Mouse (Mus musculus): ENCODE measurements at regions not wholly inside any gene's neighbourhood (a gene's known extent, or its start where the extent isn't known, plus 50 kb on each side); places are given as distances from the start of the nearest gene placed in this dataset.

DNA sequence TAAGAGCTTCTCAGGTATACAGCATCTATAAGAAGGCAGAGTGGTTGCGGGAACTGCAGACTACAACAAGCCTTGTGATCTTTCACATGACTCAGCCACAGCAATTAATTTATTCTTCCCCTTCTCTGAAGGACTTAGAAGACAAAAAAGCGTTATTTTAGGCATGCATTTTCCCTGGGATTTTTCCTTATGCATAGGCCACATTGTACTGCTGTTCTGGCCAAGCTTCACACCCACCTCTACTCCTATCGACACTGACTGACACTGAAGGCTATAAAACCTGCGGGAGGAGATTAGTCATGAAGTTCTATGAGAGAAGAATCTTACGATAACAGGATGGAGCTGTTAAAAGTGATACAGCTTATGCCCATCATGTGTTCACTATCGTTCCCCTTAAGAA, 441.9 kb downstream of the Tox3 start:
- CTCF ChIA-PET: no interaction called here

DNA sequence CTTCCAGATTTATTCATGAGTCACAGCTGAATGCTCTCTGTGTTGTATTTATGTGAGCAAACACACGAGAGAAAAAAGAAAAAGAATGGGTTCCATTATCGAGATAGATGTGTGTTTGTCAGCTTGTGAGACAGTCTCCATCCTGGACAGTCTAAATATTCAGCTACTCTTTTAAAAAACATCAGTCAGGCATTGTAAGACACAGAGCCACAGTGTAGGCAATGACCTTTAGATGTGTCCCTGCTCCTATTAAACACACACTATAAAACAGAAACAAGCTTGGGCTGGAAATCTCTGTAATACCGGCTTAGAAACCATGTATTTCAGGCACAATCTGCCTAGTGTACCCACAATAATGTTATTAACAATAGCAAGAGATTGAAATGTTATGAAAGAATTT, 442.6 kb downstream of the Tox3 start:
- CTCF ChIA-PET: no interaction called here

DNA sequence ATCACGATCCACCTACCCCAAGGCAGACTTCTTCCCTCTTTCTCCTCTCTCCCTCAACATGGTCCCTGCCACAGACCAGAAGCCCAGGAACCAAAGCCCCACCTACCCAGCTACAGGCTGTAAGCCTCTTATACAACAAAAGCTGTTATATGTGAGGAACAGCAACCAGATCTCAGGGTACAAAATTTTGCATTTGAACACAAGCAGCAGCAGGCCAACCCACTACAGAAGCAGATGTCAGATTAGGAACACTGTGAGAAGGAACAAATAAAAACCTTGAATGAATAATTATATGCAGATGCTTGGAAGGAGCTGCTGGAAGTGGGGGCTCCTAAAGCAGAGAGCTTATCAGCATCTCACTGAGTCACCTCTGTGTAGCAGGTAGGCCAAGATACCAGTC, 444.8 kb downstream of the Tox3 start:
- CTCF ChIA-PET: no interaction called here

DNA sequence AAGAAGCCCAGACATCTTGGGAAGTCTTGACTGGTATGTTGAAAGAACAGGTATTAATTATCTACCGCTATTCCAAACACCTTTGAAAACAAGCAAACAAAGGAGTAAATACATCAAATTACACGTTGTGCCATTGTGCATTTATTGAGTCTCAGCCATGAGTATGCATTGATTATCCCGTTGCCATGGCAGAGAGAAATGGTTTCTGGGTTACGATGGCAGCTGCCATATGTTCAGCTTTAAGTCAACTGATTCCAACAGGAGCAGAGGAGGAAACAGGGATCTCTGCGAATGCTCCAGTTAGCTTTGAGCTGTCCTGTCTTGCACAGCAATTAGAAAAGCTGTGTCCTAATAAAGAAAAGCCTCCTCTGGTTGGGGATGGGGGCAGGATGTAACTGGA, 475.4 kb downstream of the Tox3 start:
- CTCF ChIA-PET: no interaction called here

DNA sequence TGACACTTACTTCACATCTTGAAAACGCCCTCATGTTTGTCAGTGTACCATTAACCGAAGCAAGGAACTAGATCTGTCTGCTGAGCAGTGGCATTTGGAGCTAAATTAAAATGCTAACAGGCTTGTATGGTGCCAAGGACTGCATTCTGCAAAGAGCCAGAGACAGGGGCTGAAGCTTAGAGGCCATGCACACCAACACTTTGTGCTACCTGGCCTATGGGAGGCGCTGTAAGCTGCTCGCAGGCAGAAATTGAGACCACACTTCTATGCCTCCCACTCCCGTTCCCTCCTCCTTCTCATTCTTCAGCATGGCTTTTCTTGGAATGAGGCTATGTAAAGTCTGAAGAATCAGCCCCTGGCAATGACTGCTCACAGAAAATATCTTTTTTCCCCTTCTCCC, 476.2 kb downstream of the Tox3 start:
- CTCF ChIA-PET: no interaction called here

DNA sequence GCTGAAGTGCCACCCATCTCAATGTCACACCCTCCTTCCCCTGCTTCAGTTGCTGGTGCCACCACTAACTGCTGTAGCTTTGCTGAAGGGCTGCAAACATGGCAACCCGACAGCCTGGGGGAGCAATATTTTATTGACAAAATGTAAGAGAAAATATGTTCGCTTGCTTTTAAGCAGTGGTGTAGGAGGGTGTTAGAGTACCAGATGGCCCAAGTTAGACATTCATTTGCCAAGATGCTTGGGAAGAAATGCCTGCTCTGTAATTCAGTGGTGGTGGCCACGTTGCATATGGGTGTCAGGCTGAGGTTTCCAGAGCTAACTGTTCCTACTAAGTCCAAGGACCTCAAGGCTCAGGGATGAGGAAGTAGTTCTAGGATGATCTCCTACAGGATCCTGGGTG, 488.3 kb downstream of the Tox3 start:
- CTCF ChIA-PET: no interaction called here

DNA sequence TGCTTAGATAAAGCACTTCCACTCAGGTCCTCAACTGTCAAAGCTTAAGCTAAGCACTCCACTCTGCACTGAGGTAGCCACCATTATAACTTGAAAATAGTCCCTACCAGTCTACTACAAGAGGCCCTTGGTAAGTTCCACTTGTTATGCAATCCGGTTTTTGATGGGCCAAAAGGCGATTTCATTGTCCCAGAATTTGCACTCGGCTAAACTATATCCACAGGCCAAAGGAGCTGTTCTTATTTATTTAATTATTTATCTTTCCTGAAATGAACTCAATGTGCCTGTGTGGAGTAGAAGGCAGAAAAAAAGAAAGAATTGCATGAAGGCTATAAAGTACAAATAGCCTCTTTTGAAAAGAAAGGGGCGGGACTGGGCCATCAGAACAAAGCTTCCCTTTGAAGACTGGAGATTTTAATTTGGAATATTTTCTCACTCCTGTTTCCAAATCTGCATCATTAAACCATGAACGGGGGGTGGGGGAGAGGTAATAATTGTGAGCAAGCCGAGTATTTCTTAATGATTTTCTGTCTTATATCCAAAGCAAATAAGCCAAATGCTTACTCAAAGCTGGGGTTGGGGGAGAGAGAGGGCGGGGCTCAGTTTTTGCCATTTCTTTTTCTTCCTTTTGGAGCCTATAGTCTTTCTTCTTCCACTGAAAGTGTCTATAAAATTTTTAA, 489.3 kb downstream of the Tox3 start:
- CTCF ChIA-PET: interaction anchor here (0.7 kb wide), 1 partner anchor 1124 kb away, joined by 13 read pairs; no protein-coding TSS in a partner anchor

DNA sequence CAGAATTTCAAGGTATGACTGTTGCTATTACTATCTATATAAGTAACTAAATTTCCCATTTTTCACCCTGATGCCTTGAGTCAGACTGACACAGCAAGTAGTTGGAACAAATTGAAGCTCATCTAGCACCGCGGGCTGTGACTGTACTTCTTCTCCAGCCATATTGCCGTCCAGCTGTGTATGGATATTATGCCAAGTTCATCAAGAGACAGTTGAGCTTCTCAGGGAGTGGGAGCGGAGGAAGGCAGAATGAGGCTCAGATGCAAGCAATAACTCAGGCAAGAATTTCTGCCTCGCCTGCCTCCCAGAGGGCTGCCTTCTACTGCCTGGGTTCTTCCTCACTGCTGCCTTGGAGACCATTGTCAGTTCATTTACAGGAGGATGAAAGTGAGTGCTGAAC, 492.6 kb downstream of the Tox3 start:
- CTCF ChIA-PET: no interaction called here

DNA sequence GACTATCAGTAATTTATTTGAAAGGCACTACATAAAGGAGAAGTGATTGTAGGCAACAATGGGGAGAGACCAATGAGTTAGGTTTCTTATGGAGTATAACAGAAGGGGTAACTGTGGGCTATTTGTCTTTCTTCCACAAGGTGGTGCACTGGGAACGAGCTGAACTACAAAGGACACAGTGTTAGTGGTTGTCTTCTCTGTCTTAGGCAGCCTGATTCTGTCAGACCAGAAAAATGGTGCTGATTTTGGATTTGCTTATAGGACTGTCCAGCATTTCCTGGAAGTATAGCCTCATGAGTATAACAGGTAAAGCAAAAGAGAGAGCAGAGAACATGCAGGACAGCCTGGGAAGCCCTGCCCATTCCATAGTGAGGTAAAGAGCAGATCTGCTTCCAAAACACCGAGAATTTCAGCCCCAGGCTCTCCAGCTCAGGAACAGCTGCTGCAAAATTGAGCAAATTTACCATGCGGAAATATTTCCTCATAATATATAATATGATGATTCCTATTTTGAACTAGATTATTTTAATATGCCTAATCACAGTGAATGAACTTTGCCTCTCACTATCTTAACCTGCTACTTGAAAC, 497.8 kb downstream of the Tox3 start:
- CTCF ChIA-PET: interaction anchor here (0.6 kb wide), 1 partner anchor 1082 kb away, joined by 3 read pairs; no protein-coding TSS in a partner anchor

DNA sequence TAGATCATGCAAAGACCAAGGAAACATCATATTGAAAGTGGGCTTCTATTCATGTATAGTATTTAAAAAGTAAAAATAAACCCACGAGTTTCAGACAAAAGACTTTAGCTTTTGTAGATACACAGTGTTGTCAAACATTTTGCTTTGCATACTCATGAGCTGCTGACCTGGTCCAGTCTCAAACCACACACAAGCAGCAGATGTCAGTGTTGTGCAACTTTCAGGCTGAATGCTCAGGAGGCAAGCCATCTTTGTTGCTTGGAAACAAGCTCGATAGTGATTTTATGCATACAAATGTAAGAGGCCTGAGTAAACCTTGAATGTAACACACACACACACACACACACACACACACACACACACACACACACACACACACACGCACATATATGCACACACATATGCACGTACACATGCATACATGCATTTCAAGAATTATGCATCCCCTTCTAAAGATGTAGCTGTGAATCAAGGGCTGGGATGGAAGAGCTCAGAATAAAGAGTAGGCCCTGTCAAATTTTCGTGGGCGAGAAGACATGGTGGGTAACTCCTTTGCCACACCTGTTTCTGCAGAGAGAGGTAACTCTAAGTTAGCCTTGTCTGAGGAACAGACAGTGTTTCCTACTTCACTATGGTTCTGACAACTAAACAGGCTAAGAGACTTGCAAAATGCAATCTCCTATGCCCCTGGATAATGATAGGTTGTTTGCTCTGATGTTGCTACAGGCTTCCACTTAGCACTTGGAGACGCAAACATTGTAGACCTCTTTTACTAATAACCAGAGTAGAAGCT, 498.5 kb downstream of the Tox3 start:
- CTCF ChIA-PET: no interaction called here

DNA sequence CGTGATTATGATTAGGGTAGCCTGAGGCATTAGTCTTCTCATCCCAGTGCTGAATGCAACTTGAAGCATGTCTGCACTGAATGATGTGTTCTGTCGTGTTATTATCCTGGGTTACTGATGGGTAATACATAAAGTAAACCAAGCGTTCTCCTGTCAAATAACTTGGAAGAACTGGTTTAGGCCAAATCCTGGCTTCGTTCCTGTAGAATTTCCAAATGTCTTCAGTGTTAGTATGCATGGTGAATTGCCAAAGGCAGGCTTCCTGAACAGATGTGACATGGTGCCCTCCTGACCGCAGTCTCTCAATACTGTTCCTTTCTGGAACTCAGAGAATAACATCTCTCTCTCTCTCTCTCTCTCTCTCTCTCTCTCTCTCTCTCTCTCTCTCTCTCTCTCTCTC, 509.6 kb downstream of the Tox3 start:
- CTCF ChIA-PET: no interaction called here

DNA sequence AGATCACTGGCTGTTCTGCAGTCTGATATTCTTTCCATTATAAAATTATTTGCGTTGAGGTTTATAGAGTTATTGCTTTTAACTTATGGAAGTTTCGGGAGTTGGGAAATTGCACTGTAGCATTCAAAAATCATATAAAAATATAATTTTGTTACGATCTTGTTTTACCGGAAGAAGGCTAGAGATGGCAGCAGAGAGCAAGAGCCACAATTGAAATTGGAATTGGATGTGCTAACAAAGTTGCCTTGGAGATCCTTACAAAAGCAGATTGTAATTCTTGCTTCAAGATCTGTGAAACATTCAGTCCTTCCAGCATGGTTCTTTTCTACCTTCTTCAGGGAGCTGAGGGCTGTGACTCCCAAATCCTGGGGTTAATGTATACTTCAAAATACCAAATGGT, 514.4 kb downstream of the Tox3 start:
- CTCF ChIA-PET: no interaction called here

DNA sequence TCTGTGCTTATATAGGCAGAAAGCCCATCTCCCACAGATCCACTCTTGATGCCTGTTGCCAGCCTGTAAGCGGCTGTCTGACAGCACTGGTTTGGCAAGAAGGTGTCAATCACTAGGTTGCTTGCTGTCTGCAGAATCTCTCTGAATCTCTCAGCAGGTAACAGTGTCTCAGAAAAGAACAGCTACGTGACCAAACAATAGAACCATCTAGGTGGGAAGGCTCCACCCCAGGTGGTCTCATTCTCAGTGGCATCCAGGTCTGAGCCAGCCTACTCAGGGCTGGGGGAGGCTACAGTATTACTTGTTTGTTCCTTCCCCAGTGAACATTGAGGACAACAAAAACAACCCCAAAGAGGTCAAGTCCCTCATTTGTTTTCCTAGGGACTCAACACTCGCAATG, 523.6 kb downstream of the Tox3 start:
- CTCF ChIA-PET: no interaction called here

DNA sequence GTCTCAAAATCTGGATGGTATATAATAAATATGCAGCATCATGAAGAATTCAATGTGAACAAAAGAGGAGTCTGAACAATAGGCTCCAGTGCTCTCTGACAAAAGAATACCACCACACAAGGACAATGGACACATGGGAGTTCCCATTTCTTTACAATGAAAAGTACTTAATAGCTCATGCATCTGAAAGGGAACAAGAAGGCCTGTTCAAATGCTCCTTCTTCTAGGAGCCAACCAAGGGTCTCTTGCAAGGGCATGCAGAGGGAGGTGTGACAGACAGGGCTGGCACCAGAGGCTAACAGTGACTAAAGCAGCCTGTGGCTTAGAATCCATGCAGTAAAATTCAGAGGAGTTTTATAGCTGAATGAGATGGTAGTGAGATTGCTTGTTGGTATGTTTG, 524.5 kb downstream of the Tox3 start:
- CTCF ChIA-PET: no interaction called here

DNA sequence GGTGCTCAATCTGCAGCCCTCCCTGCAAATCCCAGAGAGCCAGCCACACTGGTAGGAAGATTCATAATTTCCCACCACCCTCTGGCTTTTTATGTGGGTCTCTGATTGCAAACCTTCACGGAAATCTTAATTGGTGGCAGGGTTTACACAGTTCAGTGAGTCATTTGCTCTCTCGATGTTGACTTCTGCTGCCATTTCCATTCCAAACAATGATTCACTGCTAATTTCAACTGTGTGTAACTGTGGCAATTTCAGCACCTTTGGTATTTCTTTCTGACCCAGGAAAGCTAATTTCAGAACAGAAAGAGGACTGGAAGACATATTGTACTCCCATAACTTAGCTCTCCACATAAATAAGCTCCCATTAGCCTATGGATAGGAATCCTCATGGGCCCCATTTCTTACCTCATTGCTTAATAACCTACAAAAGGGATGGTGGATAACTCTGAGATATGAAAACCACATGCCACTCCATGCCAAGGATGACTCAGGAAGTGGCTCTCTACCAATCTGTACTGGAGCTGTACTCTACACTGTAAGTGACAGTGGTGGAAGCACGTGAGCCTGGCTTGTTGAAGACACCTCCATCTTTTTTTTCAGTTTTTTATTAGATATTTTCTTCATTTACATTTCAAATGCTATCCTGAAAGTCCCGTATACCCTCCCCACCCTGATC, 536.0 kb downstream of the Tox3 start:
- CTCF ChIA-PET: no interaction called here

DNA sequence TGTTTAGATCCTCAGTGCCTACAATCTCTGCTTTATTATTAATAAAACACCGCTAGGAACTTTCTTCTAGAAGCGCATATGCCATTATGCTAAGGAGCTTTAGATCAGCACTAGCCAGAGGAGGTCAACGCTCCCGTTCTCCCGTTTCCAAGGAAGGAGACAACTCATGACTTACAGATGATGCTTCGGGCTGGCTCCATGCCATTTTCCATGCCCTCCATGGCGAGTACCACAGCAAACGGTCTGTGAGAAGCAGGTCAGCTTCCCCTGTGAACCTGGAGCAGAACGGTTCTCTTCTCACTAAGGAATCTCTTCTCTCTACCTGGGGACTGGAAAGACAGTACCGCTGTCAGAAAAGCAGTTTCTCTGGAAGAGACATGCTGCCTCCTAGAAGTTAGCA, 559.8 kb downstream of the Tox3 start:
- CTCF ChIA-PET: no interaction called here

DNA sequence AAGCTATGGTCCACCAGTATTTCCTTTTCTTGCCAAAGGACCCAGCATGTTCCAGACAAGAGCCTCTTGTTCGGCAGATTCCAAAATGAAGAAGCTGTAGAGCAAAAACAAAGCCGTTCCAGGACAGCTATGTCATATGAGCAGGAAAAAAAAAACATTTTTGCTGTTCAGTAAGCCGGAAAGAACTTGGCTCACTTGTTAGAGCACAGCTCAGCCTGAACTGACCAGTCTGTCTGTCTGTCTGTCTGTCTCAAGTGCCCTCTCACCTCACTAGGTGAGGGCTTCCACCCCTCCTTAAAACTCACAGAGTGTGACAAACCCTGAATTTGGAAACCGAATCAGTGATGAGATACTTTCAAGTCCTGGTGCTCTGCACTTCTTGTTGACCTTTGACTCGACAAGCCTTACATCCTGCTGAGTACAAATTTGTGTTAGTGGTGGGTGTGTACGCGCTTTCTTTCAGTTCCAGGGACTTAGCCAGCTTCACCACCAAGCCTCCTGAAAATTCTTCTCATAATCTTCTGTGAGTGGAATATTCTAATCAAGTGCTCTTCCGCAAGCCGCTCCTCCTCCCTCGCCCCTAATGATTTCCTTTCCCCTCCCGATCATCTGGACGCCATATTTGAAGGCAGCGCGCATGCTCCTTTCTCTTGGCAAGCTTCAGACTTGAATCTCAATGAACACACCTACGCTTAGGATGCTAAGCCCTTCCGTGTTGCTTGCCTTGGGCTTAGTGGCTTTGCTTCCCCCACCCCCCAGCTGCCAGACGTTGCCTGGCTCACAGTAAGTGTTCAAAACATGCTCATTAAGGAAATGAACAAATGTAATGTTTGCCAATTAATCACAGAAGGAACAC, 560.9 kb downstream of the Tox3 start:
- CTCF ChIA-PET: no interaction called here

DNA sequence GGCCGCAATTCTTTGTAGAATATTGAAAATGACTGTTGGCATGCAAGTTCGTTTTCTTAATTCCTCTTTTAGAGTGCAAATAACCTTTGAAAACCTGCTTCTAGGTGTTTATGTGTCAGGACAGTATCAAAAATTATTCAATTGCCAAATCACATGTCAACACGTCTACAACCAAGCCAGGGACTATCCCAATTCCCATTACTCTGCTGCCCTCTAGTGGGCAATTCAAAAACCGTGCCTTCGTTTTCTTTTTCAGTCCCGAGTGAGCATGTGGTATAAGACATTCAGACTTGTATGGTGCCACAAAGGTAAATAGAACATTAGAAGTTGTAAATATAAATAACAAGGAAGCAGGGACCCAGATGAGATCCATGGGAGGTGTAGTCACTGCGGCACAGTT, 563.1 kb downstream of the Tox3 start:
- CTCF ChIA-PET: interaction anchor here (0.5 kb wide), 1 partner anchor 1008 kb away, joined by 3 read pairs; no protein-coding TSS in a partner anchor

DNA sequence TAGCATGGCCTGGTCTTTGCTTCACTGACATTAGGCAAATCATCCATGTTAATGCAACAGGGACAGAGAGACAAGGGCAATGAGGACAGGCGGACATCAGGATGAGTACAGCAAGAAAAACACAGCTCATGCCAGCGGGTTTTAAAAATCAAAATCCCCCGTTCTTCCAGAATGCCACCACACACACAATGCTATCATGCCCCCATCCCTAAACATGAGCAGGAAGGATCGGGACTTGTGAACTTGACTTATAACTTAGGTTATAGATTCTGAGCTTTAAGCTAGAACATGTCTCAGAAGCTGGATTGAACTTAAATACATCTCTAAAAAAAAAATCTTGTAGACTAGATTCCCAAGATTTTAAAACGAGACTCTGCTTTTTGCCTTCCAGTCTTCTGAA, 564.8 kb downstream of the Tox3 start:
- CTCF ChIA-PET: no interaction called here

DNA sequence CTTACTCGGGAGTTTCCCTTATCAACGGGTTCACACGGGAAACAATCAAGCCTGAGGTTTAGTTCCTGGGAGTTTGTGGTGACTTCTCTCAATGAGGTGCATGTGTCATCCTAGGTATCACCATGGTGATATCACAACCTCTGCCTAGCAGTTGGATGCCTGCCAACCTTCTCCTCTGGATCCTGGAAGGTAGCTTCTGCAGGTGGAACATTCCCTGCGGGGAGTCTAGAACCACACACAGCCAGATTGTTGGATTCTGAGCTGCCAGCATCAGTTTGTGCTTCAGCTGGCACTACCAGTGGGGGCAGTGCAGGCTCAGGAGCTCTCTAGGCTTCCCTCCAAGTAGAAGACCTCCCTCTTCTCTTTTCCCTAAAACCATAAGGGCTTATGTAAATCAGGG, 581.8 kb downstream of the Tox3 start:
- CTCF ChIA-PET: no interaction called here

DNA sequence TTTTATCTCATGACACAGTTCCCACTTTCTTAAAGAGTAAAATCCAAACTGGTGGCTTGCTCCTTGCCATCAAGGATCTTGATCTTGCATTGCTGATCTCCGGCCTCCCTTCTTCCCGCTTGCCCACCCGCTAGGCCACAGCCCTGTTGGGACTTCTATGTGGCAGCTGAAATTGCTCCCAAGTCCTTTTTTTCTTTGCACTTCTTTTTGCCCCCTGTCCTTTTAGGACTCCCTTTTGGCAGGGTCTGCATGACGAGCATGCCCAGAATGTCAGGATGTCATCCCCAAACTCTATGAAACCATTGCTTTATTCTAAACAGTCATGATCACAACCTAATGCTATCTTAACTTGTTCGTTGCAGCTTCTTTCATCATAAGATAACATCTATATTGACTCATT, 588.6 kb downstream of the Tox3 start:
- CTCF ChIA-PET: no interaction called here

DNA sequence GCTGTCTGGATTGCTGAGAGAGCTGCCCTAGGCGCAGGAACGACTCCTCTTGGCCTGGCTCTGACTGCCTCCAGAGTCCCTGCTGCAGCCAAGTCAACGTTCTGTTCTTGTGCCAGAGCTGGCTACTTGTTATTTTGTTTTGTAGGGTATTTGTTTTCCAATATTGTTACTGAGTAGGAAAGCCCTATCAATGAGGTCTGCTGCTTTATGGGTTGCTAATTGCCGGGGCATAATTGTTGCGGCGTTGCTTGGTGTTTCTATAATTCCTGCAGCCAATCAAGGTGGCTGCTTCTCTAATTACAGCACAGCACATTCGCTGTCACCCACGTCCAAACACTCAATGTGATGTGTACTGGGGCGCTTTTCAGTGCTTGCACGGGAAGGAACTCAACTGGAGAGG, 589.4 kb downstream of the Tox3 start:
- CTCF ChIA-PET: no interaction called here

All from spleen, embryonic (tissue).